Mouse (Mus musculus): ENCODE measurements at regions not wholly inside any gene's neighbourhood (a gene's known extent, or its start where the extent isn't known, plus 50 kb on each side); places are given as distances from the start of the nearest gene placed in this dataset.

DNA sequence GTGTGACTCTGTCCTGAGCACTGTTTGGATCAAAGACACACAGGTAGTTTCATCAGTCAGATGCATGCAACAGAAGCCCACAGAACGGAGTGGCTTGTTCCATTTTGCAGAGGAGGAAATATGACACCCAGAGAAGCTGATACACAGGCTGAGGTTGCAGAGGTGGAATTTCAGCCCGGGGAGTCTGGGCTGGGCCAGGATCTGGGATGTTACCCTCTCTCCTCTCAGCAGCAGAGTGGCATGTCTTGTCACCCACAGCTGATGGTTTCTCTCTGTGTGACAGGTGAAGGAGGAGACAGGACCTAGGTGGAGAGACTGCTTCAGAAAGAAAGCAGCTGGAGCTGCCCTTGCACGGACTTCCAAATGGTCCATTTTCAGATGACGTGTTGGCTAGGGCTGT is 105.1 kb upstream of the Sdk1 start:
- no peak for TF ChIP-seq CTCF (conservative IDR thresholded peaks at IDR 0.05; ENCODE audit: low read length)
- TF ChIP-seq NANOG (IDR thresholded peaks at IDR 0.05; ENCODE audit: borderline replicate concordance, low read length): no peak

All from E14TG2a.4 (cell line).